Mouse (Mus musculus) left cerebral cortex, adult 8-10 months (tissue): ENCODE results near the gene Mical3. TPM values are rescaled to one million over a fixed set of nuclear protein-coding genes. Genes with fewer than 3 reads are reported as not detected.

ENCODE experiments used
- DNase-seq, 2 experiments: peaks; one replicate each; pipeline ENCODE4 v3.0.0; 2022; ENCODE audit warnings: low spot score in 2 of 2
- total RNA-seq, 4 experiments: library from RNA; stranded (reverse); gene quantifications; 2 replicates each; pipeline ENCODE4 v1.2.4; 2022

The Mical3 gene
- total RNA-seq, 4 experiments from 2014 or later: 105 to 113 (median 110) TPM

GRCm38 (mm10) chr6:121018147-121018546, 112.7 kb downstream of the Mical3 start:
- no peak for DNase-seq

DNA sequence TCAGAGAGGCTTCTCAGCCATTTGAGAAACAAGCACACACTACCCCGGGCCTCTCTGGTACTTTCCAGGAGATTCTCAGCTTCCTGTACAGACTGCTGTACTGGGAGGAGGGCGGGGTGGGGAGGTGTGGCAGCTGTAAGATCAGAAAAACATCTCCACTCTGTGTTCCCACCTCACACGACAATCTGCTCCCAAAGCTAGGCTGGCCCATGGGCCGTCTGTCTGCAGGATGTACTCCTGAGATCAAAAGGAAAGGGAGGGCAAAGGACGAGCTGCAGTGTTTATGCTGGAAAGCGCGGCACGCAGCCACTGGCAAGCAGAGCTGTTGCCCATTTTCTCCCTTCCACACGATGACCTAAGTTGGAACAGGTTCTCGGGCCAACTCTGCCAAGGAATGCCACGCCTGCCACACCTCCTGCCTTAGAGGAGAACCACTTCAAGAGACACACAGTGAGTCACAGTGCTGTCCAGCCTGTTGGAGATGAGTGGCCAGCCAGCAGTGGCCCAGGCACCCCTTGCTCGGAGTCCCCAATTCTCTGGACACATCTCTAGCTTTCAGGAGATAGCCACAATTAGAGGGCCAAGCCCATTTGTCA, 113.3 kb downstream of the Mical3 start:
- no peak for DNase-seq

- DNase-seq: no peak
These were observed 114.7 kb downstream of the Mical3 start for GRCm38 (mm10) chr6:121016097-121016496.

- no peak for DNase-seq
These were observed 116.5 kb downstream of the Mical3 start for GRCm38 (mm10) chr6:121014339-121014738.

DNA sequence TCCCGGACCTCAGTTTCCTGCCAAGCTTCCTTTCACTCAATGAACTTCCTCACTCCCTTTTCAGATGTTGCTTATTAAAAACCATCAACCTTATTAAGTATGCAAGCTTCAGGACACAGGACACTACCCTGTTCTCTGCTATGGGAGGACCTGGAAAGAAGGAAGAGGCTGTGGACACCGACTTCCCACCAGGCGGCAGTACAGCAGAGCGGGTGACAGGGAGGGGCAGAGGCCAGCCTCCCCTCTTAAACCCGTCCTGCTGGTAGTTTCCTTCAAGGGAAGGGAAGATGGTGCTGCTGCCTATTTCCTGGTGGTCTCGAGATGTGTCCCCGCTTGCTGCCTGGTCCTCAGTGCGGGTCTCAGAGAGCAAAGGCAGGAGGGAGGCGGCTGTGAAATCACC, 117.0 kb downstream of the Mical3 start:
- DNase-seq: no peak

DNA sequence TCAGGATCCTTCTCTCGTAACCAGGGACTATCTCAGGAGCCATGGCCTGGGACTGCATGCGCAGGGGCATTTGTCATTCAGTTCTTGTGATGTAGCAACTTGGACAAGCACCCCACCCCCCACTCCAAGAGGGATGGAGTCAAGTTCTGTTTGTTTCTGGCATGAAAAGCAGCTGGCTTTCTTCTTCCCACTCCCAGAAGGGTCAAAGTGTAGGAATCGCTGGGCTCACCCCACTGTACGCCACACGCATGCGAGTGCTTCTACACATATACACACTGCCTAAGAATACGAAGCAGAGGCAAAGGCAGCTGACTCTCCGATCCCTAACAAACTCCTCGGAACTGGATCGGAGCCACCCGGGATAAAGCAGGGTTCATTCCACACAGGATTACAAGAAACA, 119.1 kb downstream of the Mical3 start:
- DNase-seq: no peak

DNA sequence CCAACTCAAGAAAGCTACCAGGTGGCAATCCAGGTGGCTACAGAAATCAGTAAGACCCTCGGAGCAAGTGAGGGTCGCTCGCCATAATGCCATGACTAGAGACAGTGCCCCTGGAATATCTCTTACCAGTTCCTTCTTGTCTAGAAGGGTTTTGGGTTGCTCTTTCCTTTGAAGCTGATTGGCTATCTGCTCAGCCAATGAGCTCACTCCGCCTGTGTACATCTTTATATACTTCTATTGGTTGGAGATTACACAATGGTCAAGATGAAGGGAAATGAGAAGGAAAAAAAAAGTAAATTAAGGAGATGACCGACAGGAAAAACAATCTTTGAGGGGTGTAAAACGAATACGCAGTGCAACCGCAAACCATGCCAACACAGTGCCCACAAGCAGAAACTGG, 121.1 kb downstream of the Mical3 start:
- DNase-seq: no peak

DNA sequence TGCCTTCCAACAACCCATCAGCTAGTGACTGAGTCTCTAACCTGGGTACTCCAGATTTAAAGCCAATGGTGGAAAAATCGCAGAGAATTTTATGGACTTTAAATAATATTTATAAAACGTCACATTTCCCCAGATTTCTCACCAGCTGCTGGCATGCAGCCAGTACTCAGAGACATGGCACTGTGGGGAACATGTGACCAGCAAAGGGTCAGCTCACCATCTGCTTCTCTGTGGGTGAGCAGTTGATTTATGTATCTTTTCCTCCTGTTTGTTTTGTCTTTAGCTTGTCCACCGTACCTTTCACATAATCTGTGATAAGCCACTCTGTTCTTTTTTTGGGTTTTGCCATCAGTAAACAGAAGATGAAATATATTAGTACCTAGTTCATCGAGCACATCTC, 125.8 kb downstream of the Mical3 start:
- DNase-seq: no peak

DNA sequence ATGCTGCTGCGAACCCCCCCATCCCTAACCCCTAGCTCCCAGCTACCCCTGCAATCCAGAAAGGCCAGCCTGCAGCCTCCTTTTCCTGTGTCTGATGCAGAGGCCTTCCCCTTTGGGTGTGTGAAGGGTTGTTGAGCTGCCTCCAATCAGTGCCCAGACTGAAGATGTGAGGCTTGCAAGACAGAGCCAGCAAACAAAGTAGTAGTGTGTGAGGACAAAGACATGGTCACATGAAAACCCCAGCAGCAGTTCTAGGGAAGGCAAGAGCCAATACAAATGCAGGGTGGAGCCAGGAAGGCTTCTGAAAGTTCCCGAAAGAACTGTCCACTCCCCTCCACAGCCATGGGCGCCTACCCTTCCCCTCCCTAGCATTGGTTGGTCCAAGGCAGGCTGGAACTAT, 127.8 kb downstream of the Mical3 start:
- no peak for DNase-seq

- DNase-seq: no peak
These were observed 130.8 kb downstream of the Mical3 start for GRCm38 (mm10) chr6:120999860-121000526.

DNA sequence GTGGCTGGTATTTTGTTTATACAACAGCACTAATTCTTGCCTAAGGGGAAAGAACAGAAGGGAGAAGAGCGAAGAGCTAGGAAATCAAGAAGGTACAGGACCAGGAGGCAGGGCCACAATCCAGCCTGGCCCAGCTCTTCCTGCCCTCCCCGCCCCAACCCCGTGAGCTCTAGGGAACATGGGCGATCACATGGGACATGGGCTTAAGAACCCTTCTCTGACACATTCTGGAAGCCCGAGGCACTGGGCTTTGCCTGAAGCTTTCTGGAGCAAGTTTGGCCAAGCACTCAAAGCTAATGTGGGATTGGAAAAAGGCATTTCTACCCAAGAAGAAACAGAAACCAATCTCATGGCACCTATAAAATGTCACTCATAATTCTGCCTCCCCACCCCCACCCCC, 131.7 kb downstream of the Mical3 start:
- DNase-seq: no peak

DNA sequence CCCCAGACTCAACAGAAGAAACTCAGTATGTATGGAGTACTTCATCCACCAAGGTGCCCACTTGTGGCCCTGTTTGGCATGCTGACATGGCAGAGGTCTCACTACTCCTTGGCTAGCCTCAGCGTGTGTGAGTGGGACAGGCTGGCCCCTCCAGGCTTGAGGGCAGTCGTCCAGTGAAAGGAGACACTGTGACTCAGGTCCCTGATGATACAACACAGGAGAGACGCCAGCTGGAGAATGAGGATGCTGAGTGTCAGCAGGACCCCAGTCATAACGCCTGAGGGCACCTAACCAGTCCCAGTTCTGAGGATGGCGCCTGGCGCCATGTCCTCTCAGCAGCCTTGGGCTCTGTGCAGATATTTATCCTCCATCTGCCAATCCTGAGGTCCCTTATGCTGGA, 134.2 kb downstream of the Mical3 start:
- no peak for DNase-seq

- no peak for DNase-seq
These were observed 135.3 kb downstream of the Mical3 start for GRCm38 (mm10) chr6:120995541-120995940.

- no peak for DNase-seq
These were observed 138.9 kb downstream of the Mical3 start for GRCm38 (mm10) chr6:120991857-120992256.

DNA sequence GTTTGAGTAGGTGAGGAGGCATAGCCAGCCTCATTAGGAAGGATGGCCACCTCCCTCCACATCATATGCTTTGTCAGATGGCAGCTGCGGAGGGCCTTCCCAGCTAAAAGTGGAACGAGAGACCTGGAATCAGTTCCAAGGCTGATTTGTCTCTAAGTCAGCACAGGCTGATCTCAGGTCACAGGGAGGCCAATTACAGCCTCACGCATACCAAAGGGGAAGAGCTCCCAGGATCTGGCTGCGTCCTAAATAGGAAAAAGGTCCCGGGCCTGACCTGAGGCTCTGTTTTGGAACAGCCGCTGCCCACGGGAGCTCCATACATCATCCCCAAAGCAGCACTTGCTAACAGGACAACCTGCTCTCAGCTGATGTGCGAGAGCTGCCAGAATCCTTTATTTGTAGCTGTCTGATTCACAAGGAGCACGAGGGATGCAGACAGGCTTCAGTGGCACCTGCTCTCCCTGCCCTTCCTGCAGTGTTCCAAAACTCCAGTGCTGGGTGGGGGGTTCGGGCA, 143.2 kb downstream of the Mical3 start:
- peak in 1 of 2 experiments; percentile 38 for DNase-seq

GRCm38 (mm10) chr6:120987164-120987563, 143.6 kb downstream of the Mical3 start:
- DNase-seq: no peak

DNA sequence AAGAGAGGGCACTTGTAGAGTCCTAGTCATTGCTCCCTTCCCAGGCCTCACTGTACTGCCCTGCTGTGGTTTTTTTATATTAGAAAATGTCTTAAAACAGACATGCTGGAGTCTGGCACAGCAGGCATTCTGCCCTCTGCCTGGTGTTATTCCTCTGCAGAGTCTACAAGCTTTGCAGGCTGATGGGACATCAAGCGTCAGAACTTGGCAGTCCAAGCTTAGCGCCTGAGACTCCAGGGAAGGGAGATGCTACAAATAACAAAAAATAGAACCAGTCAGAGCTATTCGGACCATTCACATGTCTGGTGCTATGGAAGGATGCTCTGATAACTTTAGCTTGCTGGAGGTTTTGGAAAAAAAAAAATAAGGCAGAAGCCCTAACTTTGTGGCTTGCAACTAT, 144.6 kb downstream of the Mical3 start:
- no peak for DNase-seq

GRCm38 (mm10) chr6:120982314-120982713, 148.5 kb downstream of the Mical3 start:
- no peak for DNase-seq

- no peak for DNase-seq
These were observed 149.3 kb downstream of the Mical3 start for GRCm38 (mm10) chr6:120981537-120981936.

DNA sequence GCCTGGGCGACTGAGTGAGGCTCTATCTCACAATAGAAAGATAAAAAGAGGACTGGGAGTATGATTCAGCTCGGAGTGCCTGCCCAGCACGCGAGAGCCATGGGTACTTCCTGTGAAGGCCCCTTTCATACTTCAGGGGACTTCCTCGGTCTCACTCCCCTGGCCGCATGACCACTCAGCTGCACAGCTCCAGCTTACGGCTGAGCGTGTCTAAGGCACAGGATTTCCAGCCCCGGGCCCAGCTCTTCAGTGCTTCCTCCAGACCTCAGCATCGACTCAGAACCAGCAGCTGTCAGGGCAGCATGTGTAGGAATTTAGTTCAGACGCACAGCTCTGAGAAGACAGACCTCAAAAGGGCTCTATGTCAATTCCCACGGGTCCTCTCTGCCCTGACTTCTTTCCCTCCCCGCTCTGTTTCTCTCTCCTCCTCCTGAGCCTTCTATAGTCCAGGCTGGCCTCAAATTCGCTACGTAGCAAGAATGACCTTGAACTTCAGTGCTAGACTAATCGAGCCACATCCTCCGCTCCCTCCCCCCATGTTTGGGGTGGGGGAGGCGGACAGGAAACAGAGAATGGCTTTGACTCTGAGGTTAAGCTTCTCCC, 152.7 kb downstream of the Mical3 start:
- no peak for DNase-seq

- no peak for DNase-seq
These were observed 153.8 kb downstream of the Mical3 start for GRCm38 (mm10) chr6:120976991-120977390.

GRCm38 (mm10) chr6:120976097-120976496, 154.7 kb downstream of the Mical3 start:
- no peak for DNase-seq
